Mouse (Mus musculus) forebrain, postnatal 0 days (tissue): Measurements from ENCODE around the gene Sos2. TPM values are rescaled to one million over a fixed set of nuclear protein-coding genes. Genes with fewer than 3 reads are reported as not detected.
A peak's percentile ranks its signal among the peaks of the same experiment; 100 is the strongest.

Experiments
- ATAC-seq: fragments of 200-750 bp; cut with Nextera tagmentation; 2 replicates; pipeline ENCODE4 v1.8.0; 2017; ENCODE audit warnings: mild to moderate bottlenecking, moderate library complexity
- DNase-seq: peaks from one replicate; pipeline ENCODE4 v3.0.0-alpha.2; 2015
- H3K27ac ChIP-seq: fragments of 300-500 bp; sonication (generic); 2 replicates; pipeline ENCODE4 v1.5.1; 2014; ENCODE audit warnings: low read depth, mild to moderate bottlenecking, antibody characterized with exemption, low read length, moderate library complexity, mixed read lengths
- H3K27me3 ChIP-seq: fragments of 300-500 bp; sonication (generic); 2 replicates; pipeline ENCODE4 v1.6.1; 2014; ENCODE audit warnings: mild to moderate bottlenecking, low read length, mixed read lengths; ENCODE audit not compliant: insufficient read depth
- H3K36me3 ChIP-seq: fragments of 300-500 bp; sonication (generic); 2 replicates; pipeline ENCODE4 v1.6.1; 2014; ENCODE audit warnings: mild to moderate bottlenecking, moderate library complexity; ENCODE audit not compliant: insufficient read depth
- H3K4me1 ChIP-seq: fragments of 300-500 bp; sonication (generic); 2 replicates; pipeline ENCODE4 v1.6.1; 2014; ENCODE audit warnings: antibody characterized with exemption; ENCODE audit not compliant: insufficient read depth
- H3K4me2 ChIP-seq: fragments of 300-500 bp; sonication (generic); 2 replicates; pipeline ENCODE4 v1.6.1; 2014; ENCODE audit warnings: low read depth, mild to moderate bottlenecking, moderate library complexity
- H3K4me3 ChIP-seq: fragments of 300-500 bp; sonication (generic); 2 replicates; pipeline ENCODE4 v1.5.1; 2014; ENCODE audit warnings: low read depth, low read length, mixed read lengths
- H3K9ac ChIP-seq: fragments of 300-500 bp; sonication (generic); 2 replicates; pipeline ENCODE4 v1.6.1; 2014; ENCODE audit warnings: mild to moderate bottlenecking
- H3K9me3 ChIP-seq: fragments of 300-500 bp; sonication (generic); 2 replicates; pipeline ENCODE4 v1.6.1; 2016; ENCODE audit warnings: low read length
- CTCF ChIP-seq: sonication (generic); IDR thresholded peaks from 2 replicates; pipeline ENCODE4 v1.5.1; 2016; ENCODE audit warnings: antibody characterized with exemption, control low read depth, low read depth
- WGBS: fragments of 180-500 bp; shearing (Covaris S2); extraction: QIAGEN DNeasy Blood & Tissue Kit; methylation state at CpG from one replicate; pipeline ENCODE4 v1.1.7; 2014; 5-methylcytosine and 5-hydroxymethylcytosine counted together
- polyA plus RNA-seq: library from polyadenylated mRNA; unstranded; fragments of >200 nt; fragmentation: Nextera tagmentation; extraction: Ambion mirVana; gene quantifications from 2 replicates; pipeline ENCODE4 v1.2.1, GENCODE M21; 2015
- total RNA-seq: library from RNA; depleted of rRNA; stranded (reverse); fragments of >200 nt; gene quantifications from 2 replicates; pipeline ENCODE4 v1.2.3, GENCODE M21; 2014

Sos2 gene
- total and polyA plus RNA-seq, 2 experiments from 2014 or later, result 5.6 to 30.4 TPM

DNA sequence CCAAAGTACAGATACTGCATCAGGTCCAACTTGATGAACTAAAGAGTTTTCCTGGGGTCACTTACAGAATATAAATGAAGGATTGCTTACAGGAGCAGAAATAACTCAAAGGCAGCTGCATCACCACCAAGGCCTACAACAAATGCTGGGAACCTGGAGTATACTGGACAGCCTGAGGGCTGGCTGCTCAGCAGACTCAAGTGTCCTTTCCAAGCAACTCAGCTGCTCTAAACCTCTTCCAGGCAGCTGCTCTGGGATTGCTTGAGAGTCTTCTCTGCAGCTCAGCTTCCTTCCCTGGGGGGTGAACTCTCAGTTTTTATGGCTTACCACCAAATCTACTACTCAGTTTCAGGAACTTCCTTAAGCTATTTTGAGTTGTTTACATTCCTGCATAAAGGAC is 7.4 kb upstream of the Sos2 start:
- Histone ChIP-seq H3K27ac (no peak overlapping the region), H3K36me3 (no peaks in the 10 kb centered on the region), H3K4me3 (no peak overlapping the region), H3K9me3 (no peaks in the 10 kb centered on the region), H3K4me1 (no peaks in the 10 kb centered on the region), H3K4me2 (no peak overlapping the region), H3K9ac (no peak overlapping the region), H3K27me3 (no peaks in the 10 kb centered on the region)
- ATAC-seq, result no peak
- TF ChIP-seq CTCF, result no peak
- DNase-seq, result no peak

GRCm38 (mm10) chr12:69688368-69688767 is 6.7 kb upstream of the Sos2 start:
- WGBS, result 47% methylated on average over 2 of the region's 2 CpGs
- Histone ChIP-seq H3K4me2 (no peak overlapping the region), H3K4me3 (no peak overlapping the region), H3K9me3 (no peaks in the 10 kb centered on the region), H3K4me1 (no peaks in the 10 kb centered on the region), H3K36me3 (no peaks in the 10 kb centered on the region), H3K27me3 (no peaks in the 10 kb centered on the region), H3K27ac (no peak overlapping the region), H3K9ac (no peak overlapping the region)
- ATAC-seq (no peak), DNase-seq (no peak)
- no peak for TF ChIP-seq CTCF

DNA sequence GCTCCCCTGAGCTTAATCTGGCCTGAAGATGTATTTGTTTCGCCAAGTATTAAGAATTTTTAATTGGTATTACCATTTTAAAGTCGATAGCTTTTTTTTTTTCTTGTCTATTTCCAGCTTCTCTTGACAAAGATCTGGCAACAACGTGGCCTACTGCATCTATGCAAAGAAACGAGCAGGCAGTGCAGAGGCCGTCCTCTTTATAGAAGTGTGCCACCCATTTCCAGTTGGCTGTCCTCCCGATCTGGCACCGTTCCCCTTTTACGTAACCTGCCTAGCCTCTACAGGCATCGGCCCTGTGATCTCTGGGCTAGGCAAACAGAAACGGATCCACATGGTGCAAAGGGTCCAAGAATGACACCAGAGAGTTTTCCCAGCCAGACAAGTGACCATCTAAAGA is 1.9 kb upstream of the Sos2 start:
- H3K4me2 ChIP-seq, result no peak overlapping the region
- 24% methylated on average over 10 of the region's 10 CpGs for WGBS
- no peak overlapping the region for H3K27ac ChIP-seq
- no peaks in the 10 kb centered on the region for H3K36me3 ChIP-seq
- DNase-seq (peak; percentile 55), ATAC-seq (no peak)
- no peaks in the 10 kb centered on the region for H3K4me1 ChIP-seq
- no peak overlapping the region for H3K9ac ChIP-seq
- H3K27me3 ChIP-seq, result no peaks in the 10 kb centered on the region
- no peaks in the 10 kb centered on the region for H3K9me3 ChIP-seq
- no peak overlapping the region for H3K4me3 ChIP-seq
- no peak for TF ChIP-seq CTCF

- H3K9ac ChIP-seq, result no peak overlapping the region
- H3K27me3 ChIP-seq, result no peaks in the 10 kb centered on the region
- H3K9me3 ChIP-seq, result no peaks in the 10 kb centered on the region
- no peaks in the 10 kb centered on the region for H3K4me1 ChIP-seq
- 45% methylated on average over 14 of the region's 14 CpGs for WGBS
- no peak for TF ChIP-seq CTCF
- peak overlapping the region; percentile 74 for H3K4me2 ChIP-seq
- 0 out of 2 replicates have a peak overlapping the region, but pooled peaks have one; percentile 88 for H3K4me3 ChIP-seq
- ATAC-seq, result no peak
- no peaks in the 10 kb centered on the region for H3K36me3 ChIP-seq
- peak; percentile 43 for DNase-seq
- H3K27ac ChIP-seq, result no peak overlapping the region
Measured at GRCm38 (mm10) chr12:69682788-69683419, 1.3 kb upstream of the Sos2 start.

GRCm38 (mm10) chr12:69682065-69682787 is 574 bp upstream of the Sos2 start:
- no peak for TF ChIP-seq CTCF
- Histone ChIP-seq H3K4me1 (no peaks in the 10 kb centered on the region), H3K4me2 (peak overlapping the region; percentile 74), H3K27me3 (no peaks in the 10 kb centered on the region), H3K9me3 (no peaks in the 10 kb centered on the region), H3K4me3 (peak overlapping the region; percentile 88), H3K9ac (peak overlapping the region; percentile 92), H3K36me3 (no peaks in the 10 kb centered on the region), H3K27ac (peak overlapping the region; percentile 94)
- DNase-seq (peak; percentile 85), ATAC-seq (peak; percentile 90)
- under 1% methylated on average over 54 of the region's 54 CpGs for WGBS

DNA sequence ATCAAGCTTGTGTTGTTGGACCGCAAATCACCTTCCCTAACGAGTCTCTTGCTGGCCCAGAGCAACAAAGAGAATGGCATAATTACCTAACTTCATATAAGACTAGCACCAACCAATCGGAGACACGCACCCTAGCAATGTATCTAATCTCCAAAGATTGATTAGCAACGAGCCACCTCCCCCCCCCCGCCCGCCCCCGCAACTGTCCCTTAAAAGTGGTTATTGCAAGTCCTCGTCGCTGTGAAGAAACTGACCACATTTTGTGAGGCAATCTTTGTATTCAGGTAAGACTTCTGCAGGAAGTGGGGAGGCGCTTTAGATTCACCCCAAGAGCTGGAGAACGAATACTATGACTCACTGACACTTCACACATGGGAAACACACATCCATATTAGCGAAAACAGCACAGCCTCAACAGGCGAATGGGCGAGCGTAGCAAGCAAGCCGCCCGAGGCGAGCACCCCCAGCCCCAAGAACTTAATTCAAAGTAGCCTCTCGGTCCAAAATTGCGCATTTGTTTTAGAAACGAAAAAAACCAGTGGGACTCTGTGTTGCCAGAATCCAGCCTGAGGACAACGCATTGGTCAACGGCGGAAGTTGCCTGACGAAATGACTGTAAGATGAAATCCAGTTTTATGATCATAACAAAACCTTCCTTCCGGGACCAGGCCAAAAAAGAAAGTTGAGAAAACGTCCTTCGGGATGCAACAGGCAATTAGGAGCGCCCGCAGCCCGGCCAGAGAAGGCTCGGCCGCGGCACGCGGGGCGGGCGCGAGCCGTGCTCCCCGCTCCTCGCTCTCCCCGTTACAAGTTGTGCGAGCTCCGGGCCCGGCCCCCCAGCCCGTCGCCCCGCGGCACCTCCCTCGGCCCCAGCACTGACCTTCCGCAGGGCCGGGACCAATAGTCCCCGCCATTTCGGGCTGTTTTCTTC is 752 bp downstream of the Sos2 start:
- peak; percentile 36 for ATAC-seq
- peak overlapping the region; percentile 94 for H3K27ac ChIP-seq
- no peak for TF ChIP-seq CTCF
- no peaks in the 10 kb centered on the region for H3K36me3 ChIP-seq
- H3K4me1 ChIP-seq, result no peaks in the 10 kb centered on the region
- peak overlapping the region; percentile 88 for H3K4me3 ChIP-seq
- H3K27me3 ChIP-seq, result no peaks in the 10 kb centered on the region
- no peaks in the 10 kb centered on the region for H3K9me3 ChIP-seq
- WGBS, result 1% methylated on average over 55 of the region's 56 CpGs
- DNase-seq, result peak; percentile 45
- peak overlapping the region; percentile 92 for H3K9ac ChIP-seq
- peak overlapping the region; percentile 74 for H3K4me2 ChIP-seq

- DNase-seq (no peak), ATAC-seq (no peak)
- no peaks in the 10 kb centered on the region for H3K27me3 ChIP-seq
- no peak overlapping the region for H3K9ac ChIP-seq
- TF ChIP-seq CTCF, result no peak
- no peak overlapping the region for H3K27ac ChIP-seq
- H3K4me1 ChIP-seq, result no peaks in the 10 kb centered on the region
- no peaks in the 10 kb centered on the region for H3K36me3 ChIP-seq
- WGBS, result 88% methylated on average over 4 of the region's 4 CpGs
- no peaks in the 10 kb centered on the region for H3K9me3 ChIP-seq
- H3K4me2 ChIP-seq, result no peak overlapping the region
- H3K4me3 ChIP-seq, result no peak overlapping the region
Measured at GRCm38 (mm10) chr12:69676157-69676556, 5.5 kb downstream of the Sos2 start.
